Comparison of ENCODE assay signal across 27 mouse cellular contexts in the genomic region with DNA sequence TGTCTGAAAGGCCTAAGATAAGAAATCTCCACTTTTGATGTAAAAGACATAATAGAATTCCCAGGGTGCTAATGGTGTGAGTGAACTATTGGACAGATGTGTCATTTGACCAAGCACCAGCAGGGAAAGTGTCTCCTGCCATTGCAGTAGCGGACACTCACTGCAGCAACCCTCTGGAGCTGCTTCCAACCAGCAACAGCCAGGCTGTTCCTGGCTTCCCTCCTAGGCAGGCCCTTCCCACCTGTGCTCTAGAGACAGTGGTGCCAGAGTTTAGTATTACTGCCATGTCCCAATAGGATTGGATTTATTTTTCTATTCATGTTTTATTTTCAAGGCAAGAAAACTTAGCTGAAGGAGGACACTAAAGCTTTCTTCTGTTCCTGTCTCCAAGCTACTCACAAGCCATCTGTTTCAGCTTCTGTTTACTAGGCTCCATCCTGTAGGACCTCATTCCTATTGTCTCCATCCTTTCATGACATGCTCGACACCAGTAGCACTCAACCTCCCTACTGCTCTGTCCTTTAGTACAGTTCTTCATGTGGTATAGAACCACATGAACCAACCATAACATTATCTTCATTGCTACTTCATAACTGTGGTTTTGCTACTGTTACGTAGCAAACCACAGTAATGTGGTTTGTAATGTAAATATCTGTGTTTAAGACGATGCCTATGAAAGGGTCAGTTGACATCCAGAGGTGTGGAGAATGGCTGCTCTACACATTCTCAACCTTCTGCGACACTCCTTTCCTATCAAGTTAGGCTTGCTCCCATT. TPM values are rescaled to one million over a fixed set of nuclear protein-coding genes. Genes with fewer than 3 reads are reported as not detected.
DNase-seq lines count a peak whose midpoint lies in the region; ATAC-seq and TF ChIP-seq lines count a peak whose summit lies in the region.
"Had no signal": no experiment of that assay in that cellular context is flagged by ENCODE, and none has a peak within 500 bp of the region (broad histone marks: within the 10 kb centered on the region; RNA-seq: fewer than 3 reads in every experiment).

No protein-coding gene starts in this region.

- H3K79me2 ChIP-seq in MEL (ENCODE audit: control insufficient read depth, insufficient read depth, low read length, poor library complexity) = no peaks in the 10 kb centered on the region

- TF ChIP-seq EP300 in MEL (IDR thresholded peaks at IDR 0.05; ENCODE audit: low read depth in 1 of 2, low read length in 2 of 2) = peak; percentile 53 to 60

- TF ChIP-seq POLR2A in MEL (IDR thresholded peaks at IDR 0.05; ENCODE audit: control insufficient read depth in 1 of 2, insufficient read depth in 1 of 2, low read depth in 1 of 2, low read length in 2 of 2, poor library complexity in 1 of 2) = no peak

- ATAC-seq in granulocyte monocyte progenitor cell, adult 5-6 weeks (replicated peaks; ENCODE audit: poor library complexity, severe bottlenecking) = peak; percentile 60
- ATAC-seq: forebrain, embryonic 13.5 days; forebrain, embryonic 16.5 days; hindbrain, postnatal 0 days; inflammation-experienced regulatory T-cells, adult 6 months; intestine, embryonic 16.5 days had no signal

- H3K9ac ChIP-seq in MEL (ENCODE audit: control insufficient read depth, low read depth, low read length, poor library complexity, severe bottlenecking) = no peak overlapping the region
- H3K9ac ChIP-seq: forebrain, embryonic 13.5 days; heart, embryonic 12.5 days; heart, embryonic 15.5 days; hindbrain, embryonic 14.5 days had no signal

- peaks cover 0 to 3% of the 10 kb centered on the region in 2 experiments; a peak in 2 of 4 replicates for H3K36me3 ChIP-seq in MEL (ENCODE audit: control insufficient read depth in 1 of 2, insufficient read depth in 2 of 2, low read length in 2 of 2)
- H3K36me3 ChIP-seq: forebrain, embryonic 10.5 days; heart, embryonic 12.5 days; heart, embryonic 15.5 days had no signal

- peaks cover 5 to 7% of the 10 kb centered on the region in 2 experiments; a peak in 3 of 4 replicates for H3K4me1 ChIP-seq in MEL (ENCODE audit: control insufficient read depth in 1 of 2, insufficient read depth in 2 of 2, low read length in 2 of 2)

- no peak for TF ChIP-seq CTCF in MEL (IDR thresholded peaks at IDR 0.05 in 2 of 3, conservative IDR thresholded peaks at IDR 0.05 in 1 of 3; ENCODE audit: control insufficient read depth in 1 of 3, insufficient read depth in 1 of 3, low read depth in 2 of 3, low read length in 3 of 3, poor library complexity in 1 of 3, severe bottlenecking in 1 of 3)

- intact Hi-C loops in heart, postnatal 36 days (cut with DNase I) = no loop called here

- no peak for TF ChIP-seq RAD21 in MEL (IDR thresholded peaks at IDR 0.05; ENCODE audit: low read depth, low read length)

- H3K27ac ChIP-seq in MEL (ENCODE audit: control insufficient read depth, low read depth, low read length) = no peak overlapping the region
- H3K27ac ChIP-seq: forebrain, embryonic 10.5 days; forebrain, embryonic 13.5 days; heart, embryonic 15.5 days; hindbrain, embryonic 14.5 days; hindbrain, postnatal 0 days had no signal

- H3K27me3 ChIP-seq in MEL (ENCODE audit: control insufficient read depth in 1 of 2, insufficient read depth in 2 of 2, low read length in 2 of 2) = no peaks in the 10 kb centered on the region; a peak in 1 of 4 replicates
- H3K27me3 ChIP-seq: heart, embryonic 12.5 days had no signal

- DNase-seq in heart, adult 11 months = peak; percentile 75
- DNase-seq in heart, postnatal 36 days = no peak
- DNase-seq in 416B (ENCODE audit: low read depth) (peak; percentile 81), MEL (ENCODE audit: low read depth, low spot score) (no peak)
- DNase-seq in cerebellum, postnatal 25 days = no peak
- no peak for DNase-seq in right cerebral cortex, postnatal 10 days (ENCODE audit: low spot score in 2 of 2)
- DNase-seq: adrenal gland, postnatal 36 days; cerebellum, adult 18-20 months; cerebellum, adult 9-10 months; cerebellum, postnatal 14 days; embryo, embryonic 11 days; gastrocnemius, postnatal 10 days; gastrocnemius, postnatal 36 days; heart, adult 18-20 months; heart, postnatal 10 days; heart, postnatal 4 days; kidney, adult 18-20 months had no signal

- no peaks in the 10 kb centered on the region for H3K9me3 ChIP-seq in MEL (replicated peaks; ENCODE audit: insufficient read depth, low read length)
- H3K9me3 ChIP-seq: forebrain, embryonic 13.5 days; heart, embryonic 12.5 days; heart, embryonic 15.5 days had no signal

- H3K4me3 ChIP-seq in MEL (ENCODE audit: control insufficient read depth in 1 of 2, insufficient read depth in 1 of 2, low read depth in 2 of 2, low read length in 2 of 2) = no peak overlapping the region
- H3K4me3 ChIP-seq: forebrain, embryonic 10.5 days; forebrain, embryonic 13.5 days; heart, embryonic 12.5 days; heart, embryonic 15.5 days had no signal

TF ChIP-seq in MEL, 35 proteins besides CTCF, POLR2A, EP300 and RAD21:
- TF ChIP-seq MXI1 (IDR thresholded peaks at IDR 0.05; ENCODE audit: low read depth, low read length) (peak; percentile 52; the same call in 1 of the 2 replicates), MAX (IDR thresholded peaks at IDR 0.05; ENCODE audit: low read length) (0 out of 2 replicates have a peak, but pooled peaks have one; percentile 11), NELFE (IDR thresholded peaks at IDR 0.05; ENCODE audit: low read depth, low read length) (0 out of 2 replicates have a peak, but pooled peaks have one; percentile 22), ETS1 (IDR thresholded peaks at IDR 0.05; ENCODE audit: low read depth, low read length) (peak; percentile 51; the same call in 1 of the 2 replicates), RCOR1 (IDR thresholded peaks at IDR 0.05; ENCODE audit: low read depth, low read length) (peak; percentile 72; the same call in 1 of the 2 replicates), CHD2 (IDR thresholded peaks at IDR 0.05; ENCODE audit: low read length) (no peak), MEF2A (IDR thresholded peaks at IDR 0.05; ENCODE audit: extremely low read depth, insufficient replicate concordance, low read depth, low read length, poor library complexity, severe bottlenecking) (no peak), MAFK (IDR thresholded peaks at IDR 0.05; ENCODE audit: borderline replicate concordance, low read depth, low read length) (0 out of 2 replicates have a peak, but pooled peaks have one; percentile 54), SIN3A (IDR thresholded peaks at IDR 0.05; ENCODE audit: low read length) (peak; percentile 69)
TF ChIP-seq in MEL: peak in this region for 7.

RNA-seq across cellular contexts. Expression of a gene that starts 6.0 kb away (rescaled TPM):
- 10 to 100 TPM; 34.8 to 35.5 TPM for total RNA-seq in heart, postnatal 36 days (2021)
- total RNA-seq in MEL (2012; rRNA removed) = 4.3 and 5.4 TPM in 2 replicates
- 10 to 100 TPM in 1 of 2 experiments, not detected in 1; 12.0 TPM for polyA plus RNA-seq in MEL (2012; ENCODE audit: insufficient read depth in 1 of 2, insufficient read length in 2 of 2, low read depth in 1 of 2, low replicate concordance in 2 of 2, missing spikeins in 1 of 2)
- 3.7 and 9.6 TPM in 2 replicates for total RNA-seq in granulocyte monocyte progenitor cell, adult 5-6 weeks (2014; fragmentation: Nextera tagmentation)
- total RNA-seq in granulocyte monocyte progenitor cell, adult 5-6 weeks (2017) = 5.5 and 6.2 TPM in 2 replicates

RNA-seq across cellular contexts. Expression of a gene that starts 24.4 kb away (rescaled TPM):
- 1 to 10 TPM; 5.0 to 5.6 TPM for total RNA-seq in heart, postnatal 36 days (2021)
- 6.9 and 7.5 TPM in 2 replicates for total RNA-seq in MEL (2012; rRNA removed)
- 1 to 10 TPM in 1 of 2 experiments, not detected in 1; 6.2 TPM for polyA plus RNA-seq in MEL (2012; ENCODE audit: insufficient read depth in 1 of 2, insufficient read length in 2 of 2, low read depth in 1 of 2, low replicate concordance in 2 of 2, missing spikeins in 1 of 2)
- 1.8 and 4.4 TPM in 2 replicates for total RNA-seq in granulocyte monocyte progenitor cell, adult 5-6 weeks (2014; fragmentation: Nextera tagmentation)
- 6.2 and 13.4 TPM in 2 replicates for total RNA-seq in granulocyte monocyte progenitor cell, adult 5-6 weeks (2017)

RNA-seq across cellular contexts. Expression of a gene that starts 35.5 kb away (rescaled TPM):
- total RNA-seq in heart, postnatal 36 days (2021) = 1 to 10 TPM; 2.2 to 3.2 TPM
- total RNA-seq in MEL (2012; rRNA removed) = 1.4 and 2.1 TPM in 2 replicates
- 1 to 10 TPM in 1 of 2 experiments, not detected in 1; 1.5 TPM for polyA plus RNA-seq in MEL (2012; ENCODE audit: insufficient read depth in 1 of 2, insufficient read length in 2 of 2, low read depth in 1 of 2, low replicate concordance in 2 of 2, missing spikeins in 1 of 2)
- total RNA-seq in granulocyte monocyte progenitor cell, adult 5-6 weeks (2014; fragmentation: Nextera tagmentation) = 2.7 and 3.7 TPM in 2 replicates
- total RNA-seq in granulocyte monocyte progenitor cell, adult 5-6 weeks (2017) = 4.1 and 5.5 TPM in 2 replicates

RNA-seq across cellular contexts. Expression of a gene that starts 42.0 kb away (rescaled TPM):
- 1 to 10 TPM; 4.5 to 4.9 TPM for total RNA-seq in heart, postnatal 36 days (2021)
- 2.3 and 2.5 TPM in 2 replicates for total RNA-seq in MEL (2012; rRNA removed)
- 1 to 10 TPM in 1 of 2 experiments, not detected in 1; 2.1 TPM for polyA plus RNA-seq in MEL (2012; ENCODE audit: insufficient read depth in 1 of 2, insufficient read length in 2 of 2, low read depth in 1 of 2, low replicate concordance in 2 of 2, missing spikeins in 1 of 2)
- total RNA-seq in granulocyte monocyte progenitor cell, adult 5-6 weeks (2014; fragmentation: Nextera tagmentation) = 2.5 TPM in 1 of 2 replicates, not detected in the other
- total RNA-seq in granulocyte monocyte progenitor cell, adult 5-6 weeks (2017) = 4.2 and 8.9 TPM in 2 replicates

RNA-seq across cellular contexts. Expression of a gene that starts 55.2 kb away (rescaled TPM):
- 1 to 10 TPM; 2.9 to 4.2 TPM for total RNA-seq in heart, postnatal 36 days (2021)
- total RNA-seq in MEL (2012; rRNA removed) = 3.7 and 4.1 TPM in 2 replicates
- polyA plus RNA-seq in MEL (2012; ENCODE audit: insufficient read depth in 1 of 2, insufficient read length in 2 of 2, low read depth in 1 of 2, low replicate concordance in 2 of 2, missing spikeins in 1 of 2) = 1 to 10 TPM in 1 of 2 experiments, not detected in 1; 3.1 TPM
- total RNA-seq in granulocyte monocyte progenitor cell, adult 5-6 weeks (2014; fragmentation: Nextera tagmentation) = 8.9 and 10.8 TPM in 2 replicates
- total RNA-seq in granulocyte monocyte progenitor cell, adult 5-6 weeks (2017) = 12.5 and 15.1 TPM in 2 replicates

Comparison
In these comparisons a context has a peak if more than half of its experiments do, and no peak if none do; other contexts are left out.
1. DNase-seq: peak in heart, adult 11 months (single experiment) and 416B (single experiment); none in heart, postnatal 36 days (0 of 2), MEL (single experiment), cerebellum, postnatal 25 days (0 of 2) and right cerebral cortex, postnatal 10 days (0 of 2).